Mouse (Mus musculus) R1 (cell line): ENCODE measurements at regions not wholly inside any gene's neighbourhood (a gene's known extent, or its start where the extent isn't known, plus 50 kb on each side); places are given as distances from the start of the nearest gene placed in this dataset.
A peak's percentile ranks its signal among the peaks of the same experiment; 100 is the strongest.
"Not testable (repeated sequence)": the region's sequence is repeated elsewhere in the genome, so short reads cannot be mapped to it uniquely, and the experiment has no call there.

Experiments used
- DNase-seq: peaks from one replicate; pipeline ENCODE4 v3.0.0-alpha.2; 2018; ENCODE audit warnings: low read depth, low spot score

DNA sequence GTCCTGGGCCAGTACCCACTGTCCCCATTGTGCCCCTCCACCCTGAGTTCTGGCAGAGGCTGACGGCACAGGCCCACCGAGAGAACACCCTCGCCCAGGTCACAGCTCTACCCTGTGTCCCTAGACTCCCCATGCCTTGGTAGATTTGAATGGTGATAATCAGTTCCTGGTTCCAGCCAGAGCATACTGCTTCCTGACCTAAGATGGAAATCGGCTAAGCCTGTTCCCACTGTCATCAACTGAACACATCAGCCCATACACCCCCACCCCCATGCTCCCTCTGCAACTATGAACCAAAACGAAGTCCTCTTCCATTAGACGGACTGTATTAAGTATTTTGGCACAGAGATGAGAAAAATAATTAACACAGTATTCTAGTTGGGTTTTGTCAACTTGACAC is 202.9 kb upstream of the Hs6st1 start:
- no peak for DNase-seq

DNA sequence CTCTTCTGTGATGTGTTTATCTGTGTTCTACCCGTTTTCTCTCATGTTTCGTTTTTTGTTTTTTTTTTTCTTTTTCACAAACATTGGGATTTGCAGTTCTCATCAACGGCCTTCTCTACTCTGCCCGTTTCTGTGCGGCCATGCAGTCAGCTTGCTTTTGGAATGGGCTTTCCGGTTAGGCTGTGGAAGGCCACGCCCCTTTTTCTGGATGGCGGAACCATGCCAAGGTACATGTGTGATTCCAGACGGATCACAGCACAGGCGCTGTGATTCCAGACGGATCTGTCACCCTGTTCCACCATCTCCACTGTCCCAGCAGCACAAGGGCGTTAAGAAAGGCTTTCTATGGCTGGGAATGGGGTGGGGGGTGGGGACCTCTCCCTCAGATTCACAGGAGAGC is 201.6 kb upstream of the Hs6st1 start:
- DNase-seq: peak; percentile 40

DNA sequence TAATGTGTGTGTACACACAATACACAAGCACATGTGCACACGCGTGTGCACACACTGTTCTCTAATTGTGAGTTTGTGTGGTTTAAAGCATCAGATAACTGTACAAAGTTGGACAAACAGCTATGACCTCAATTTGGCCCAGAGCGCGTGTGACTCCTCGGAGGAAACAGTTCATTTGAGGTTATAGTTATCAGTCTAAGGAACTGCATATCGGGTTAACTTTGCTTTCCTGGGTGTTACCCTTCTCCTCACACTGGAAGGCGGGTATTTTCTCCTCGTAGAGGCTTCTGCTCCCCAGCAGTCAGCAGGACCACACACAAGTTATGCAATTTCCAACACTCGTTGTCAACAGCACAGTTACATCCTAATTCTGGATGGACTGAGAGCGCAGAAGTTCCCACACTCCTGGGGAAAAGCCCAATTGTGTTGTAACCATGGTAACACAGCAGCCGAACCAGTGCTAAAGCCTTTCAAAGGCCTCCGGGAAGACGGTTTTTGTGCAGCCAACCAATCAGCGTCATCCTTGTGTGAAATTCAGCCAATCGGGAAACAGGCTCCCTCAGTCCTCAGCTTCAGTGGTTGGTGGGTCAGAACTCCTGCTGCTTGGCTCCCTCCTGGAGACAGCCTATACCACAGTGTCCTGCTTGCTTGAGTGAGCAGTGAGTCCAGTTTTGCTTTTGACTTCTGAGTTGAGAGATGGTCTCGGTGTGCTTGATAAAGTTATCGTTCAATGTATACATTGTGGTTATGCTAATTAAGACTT is 198.6 kb upstream of the Hs6st1 start:
- peak; percentile 98 for DNase-seq

DNA sequence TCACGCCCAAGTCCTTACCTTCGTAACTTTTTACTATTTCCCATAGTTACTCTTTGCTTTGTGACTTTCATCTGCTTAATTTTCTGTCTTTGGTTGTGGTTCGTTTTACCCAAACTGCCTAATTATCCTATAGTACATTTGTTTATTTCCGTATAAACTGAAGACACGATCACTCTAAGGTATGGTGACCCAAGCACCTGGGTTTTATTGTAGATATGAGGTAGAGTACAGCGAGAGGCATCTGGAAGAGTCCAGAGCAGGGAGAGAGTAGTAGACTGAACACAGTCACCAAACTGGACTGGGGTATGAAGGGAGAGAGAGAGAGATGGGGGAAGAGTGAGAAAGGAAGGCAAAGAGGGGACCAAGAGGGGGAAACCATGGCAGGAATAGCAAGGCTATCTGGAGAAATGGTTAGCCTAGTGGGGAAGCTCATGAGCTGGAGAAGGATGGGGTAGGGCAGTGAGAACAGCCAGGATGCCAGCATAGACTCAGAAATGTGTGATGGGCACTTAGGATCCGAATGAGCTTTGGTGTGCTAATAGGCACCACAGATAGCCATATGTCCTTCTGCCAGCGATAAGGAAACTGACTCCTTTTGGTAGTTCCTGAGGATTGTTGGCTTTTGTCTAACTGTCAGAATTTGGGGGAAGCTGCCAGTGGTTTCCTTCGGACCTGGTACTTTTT is 197.9 kb upstream of the Hs6st1 start:
- no peak for DNase-seq

DNA sequence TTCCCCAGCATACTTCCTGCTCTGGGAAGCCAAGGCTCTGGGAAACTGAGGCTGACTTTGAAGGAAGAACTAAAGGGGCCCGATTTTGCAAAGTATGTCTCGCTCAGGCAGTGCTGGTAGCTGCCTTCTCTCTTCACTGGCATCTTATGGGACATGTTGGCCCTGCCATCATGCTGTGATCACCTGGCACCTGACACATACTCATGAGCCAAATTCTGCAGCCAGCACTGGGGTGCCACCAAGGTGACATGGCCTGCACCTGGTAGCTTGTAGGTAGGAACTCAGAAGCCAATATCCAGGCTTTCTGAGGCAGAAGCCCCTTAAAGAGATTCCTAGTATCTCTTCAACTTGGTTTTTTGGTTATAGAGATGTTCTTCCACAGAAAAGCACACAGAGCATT is 195.2 kb upstream of the Hs6st1 start:
- no peak for DNase-seq

DNA sequence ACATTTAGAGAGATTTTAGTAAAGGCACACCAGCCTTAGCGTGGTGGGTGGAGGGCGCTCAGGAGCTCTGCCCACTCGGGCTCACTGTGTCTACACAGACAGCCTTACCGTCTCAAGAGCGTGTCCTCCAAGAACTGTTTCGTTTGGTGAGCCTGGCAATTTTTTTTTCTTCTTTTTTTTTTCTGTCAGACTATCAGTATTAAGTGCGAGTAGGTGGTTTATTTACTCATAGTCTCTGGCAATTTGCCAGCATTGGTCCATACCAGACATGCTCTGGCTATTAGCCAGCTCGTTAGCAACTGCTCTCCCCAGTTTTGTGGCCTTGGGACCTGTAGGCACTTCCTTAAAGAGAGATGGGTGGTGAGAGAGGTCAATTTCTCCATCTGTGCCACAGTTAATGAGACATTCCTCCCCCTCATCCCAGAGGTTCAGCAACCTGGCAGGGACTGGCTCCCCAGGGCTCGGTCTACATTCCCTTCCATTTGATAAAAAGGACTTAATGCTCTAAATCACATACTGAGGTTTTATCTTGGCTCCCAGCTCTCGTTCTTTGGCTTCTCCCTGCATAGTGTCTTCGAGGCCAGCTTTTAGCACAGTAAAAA is 192.9 kb upstream of the Hs6st1 start:
- no peak for DNase-seq

DNA sequence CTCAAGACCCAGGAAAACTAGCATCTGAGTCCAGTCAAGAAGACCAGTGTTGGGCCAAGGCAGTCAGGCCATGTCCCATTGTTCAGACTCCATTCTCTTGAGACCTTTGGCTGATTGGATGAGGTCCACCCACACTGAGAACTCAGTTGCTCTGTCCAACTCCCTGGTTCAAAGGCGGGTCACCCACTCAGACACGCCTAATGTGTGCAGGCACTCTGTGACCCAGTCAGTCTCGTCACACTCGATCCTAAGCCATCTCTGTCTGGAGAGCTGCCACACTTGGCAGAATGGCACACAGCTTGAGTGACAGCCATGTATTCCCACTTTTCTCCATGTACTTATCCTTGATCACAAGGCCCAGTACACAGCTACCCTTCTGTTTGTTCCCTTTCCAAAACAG is 189.8 kb upstream of the Hs6st1 start:
- peak; percentile 27 for DNase-seq

DNA sequence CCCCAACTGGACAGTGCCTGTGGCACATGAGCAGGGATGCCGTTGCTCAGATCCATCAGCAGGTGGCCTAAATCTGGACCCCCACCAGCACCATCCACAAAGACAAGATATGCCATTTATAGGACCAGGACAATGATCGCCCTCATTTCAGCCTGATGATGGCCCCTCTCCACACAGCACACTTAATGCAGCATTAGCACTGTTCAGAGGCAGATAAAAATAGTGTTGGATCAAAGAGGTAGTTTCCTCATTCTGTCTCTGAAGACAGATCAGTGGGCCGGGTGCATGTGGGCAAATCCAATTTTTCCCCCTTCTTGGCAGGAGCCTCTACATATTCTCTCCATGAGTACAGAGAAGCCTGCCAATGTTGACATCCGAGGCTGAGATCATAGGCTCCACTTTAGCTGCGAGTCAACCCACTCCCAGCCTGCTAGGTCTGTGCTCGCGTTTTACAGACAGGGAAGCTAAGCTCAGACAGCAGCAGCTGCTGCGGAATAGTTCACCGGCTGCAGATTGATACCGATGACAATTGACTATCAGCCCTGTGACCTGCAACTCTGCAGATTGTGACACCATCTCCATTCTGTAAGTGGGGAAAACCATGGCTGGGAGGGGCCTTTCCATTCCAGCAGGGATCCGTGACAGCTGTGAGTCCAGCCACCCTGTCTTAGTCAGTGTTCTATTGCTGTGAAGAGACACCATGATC is 188.7 kb upstream of the Hs6st1 start:
- DNase-seq: no peak

DNA sequence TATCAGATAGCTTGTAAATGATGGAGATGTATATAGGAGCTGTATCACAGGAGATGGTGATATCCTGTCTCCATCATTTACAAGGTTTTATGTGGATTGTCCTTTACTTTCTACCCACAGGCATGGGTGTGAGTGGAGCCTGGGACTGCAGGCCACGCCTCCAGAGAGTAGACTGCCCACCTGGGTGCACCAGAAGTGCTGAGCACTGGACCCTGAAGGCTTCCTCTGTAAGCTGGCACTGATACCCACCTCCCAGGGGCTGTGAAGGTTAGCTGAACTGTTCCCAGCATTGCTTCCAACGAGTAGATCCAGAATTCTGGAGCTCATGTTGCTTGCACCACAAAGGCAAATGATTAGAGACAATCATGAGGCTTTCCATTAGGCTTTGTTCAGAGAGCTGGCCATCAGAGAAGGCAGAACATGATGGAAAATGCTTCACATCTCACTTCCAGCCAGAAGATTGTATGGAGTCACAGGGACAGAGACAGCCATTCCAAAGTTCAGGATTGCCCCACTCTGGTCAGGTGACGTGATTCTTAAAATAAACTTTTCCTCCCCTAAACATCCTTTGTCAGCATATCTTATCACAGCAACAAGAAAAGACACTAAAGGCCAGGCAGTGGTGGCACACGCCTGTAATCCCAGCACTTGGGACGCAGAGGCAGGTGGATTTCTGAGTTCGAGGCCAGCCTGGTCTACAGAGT is 187.5 kb upstream of the Hs6st1 start:
- no peak for DNase-seq

DNA sequence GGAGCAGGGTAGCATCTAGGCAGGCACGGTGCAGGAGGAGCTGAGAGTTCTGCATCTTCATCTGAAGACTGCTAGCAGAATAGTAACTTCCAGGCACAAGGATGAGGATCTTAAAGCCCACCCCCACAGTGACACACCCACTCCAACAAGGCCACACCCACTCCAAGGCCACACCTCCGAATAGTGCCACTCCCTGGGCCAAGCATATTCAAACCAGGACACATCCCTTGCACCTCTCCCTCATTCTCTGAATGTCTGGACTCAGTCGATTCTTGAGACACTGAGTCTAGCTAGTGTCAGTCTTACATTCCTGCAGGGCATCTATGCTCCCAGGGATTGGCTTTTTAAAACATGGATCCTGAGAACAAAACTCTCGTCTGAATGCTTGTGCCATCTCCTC is 186.7 kb upstream of the Hs6st1 start:
- peak; percentile 88 for DNase-seq

DNA sequence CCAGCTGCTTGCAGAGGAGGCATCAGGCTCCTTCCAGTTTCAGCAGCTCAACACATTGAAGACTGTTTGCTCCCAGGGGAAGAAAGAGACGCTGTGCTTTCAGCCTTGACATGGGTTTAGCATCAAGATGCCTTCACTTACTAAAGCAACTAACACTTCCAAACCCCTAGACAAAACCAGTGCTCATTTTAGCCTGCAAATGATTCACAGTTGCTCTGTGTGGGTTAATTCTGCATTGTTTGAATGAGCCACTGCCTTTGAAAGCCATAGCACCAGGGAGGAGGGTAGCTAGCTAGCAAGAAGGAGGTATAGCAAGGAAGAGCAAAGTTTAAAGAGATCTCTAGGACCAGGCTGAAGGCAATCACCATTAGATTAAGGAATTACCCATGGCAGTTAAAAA is 186.1 kb upstream of the Hs6st1 start:
- DNase-seq: no peak

DNA sequence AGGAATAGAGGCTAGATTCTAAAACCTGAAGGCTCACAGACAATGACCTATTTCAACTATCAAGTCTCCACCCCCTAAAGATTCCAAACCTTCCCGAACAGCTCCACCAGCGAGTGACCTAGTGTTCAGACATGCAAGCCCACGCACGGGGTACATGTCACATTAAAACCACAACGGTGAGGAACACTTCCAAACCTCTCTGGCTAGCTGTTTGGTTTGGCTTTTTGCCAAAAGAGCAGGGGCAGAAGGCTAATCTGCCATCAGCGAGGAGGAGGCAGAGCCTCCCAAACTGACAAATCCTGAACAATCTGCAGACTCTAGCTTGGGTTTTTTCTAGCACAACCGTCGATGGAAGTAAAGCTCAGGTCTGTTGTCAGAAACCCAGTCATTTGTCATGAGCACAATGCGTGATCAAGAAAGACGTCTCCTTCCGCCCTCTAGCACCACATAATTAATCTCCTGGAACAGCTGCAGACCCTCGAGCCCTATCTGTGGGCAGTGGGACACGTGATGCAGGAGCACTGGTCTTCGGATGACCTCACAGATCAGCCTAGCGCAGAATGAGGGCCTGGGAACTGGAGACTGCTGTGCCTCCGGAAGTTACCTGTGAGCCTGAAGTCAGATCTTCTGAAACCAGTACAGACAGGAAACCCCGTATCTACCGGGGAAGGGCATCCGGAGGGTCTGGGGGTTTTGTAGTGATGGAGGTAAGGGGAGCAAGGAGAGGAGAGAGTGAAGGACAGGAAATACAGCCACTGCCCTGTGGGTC is 178.3 kb upstream of the Hs6st1 start:
- no peak for DNase-seq

DNA sequence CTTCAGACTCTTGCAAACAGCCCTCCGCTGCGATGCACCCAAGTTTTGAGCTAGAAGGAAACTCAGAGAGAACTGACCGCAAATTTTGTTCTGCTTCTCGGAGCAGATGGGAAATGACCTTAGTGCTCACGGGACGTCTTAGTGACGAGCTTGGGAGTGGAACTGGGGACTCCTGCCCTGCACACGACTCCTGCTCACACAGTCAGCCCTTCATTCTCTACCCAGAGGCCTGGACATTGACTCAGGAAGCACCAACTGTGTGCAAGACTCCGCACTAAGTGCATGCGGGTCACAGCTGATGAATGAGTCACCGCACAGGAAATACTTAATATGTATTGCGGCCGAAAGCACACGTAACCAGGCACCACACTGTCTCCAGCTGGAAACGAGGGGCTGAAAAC is 177.7 kb upstream of the Hs6st1 start:
- DNase-seq: no peak

DNA sequence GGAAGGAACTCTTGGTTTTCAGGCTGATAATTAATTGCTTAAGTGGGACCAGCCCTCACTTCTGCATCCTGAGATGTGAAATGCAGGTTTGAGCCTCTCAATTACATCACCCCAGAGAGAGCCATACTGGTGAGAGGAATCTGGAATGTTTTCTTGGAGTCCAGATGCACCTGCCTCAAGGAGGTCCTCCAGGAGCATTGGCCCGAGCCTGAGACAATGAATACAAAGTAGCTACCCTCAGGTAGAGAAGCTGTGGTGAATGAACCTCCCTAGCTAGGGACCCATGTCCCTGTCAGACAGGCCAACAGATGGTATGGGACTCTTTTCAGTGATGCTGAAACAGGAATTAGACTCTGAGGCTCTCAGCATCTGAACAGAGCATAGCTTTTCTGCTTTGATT is 168.7 kb upstream of the Hs6st1 start:
- no peak for DNase-seq

DNA sequence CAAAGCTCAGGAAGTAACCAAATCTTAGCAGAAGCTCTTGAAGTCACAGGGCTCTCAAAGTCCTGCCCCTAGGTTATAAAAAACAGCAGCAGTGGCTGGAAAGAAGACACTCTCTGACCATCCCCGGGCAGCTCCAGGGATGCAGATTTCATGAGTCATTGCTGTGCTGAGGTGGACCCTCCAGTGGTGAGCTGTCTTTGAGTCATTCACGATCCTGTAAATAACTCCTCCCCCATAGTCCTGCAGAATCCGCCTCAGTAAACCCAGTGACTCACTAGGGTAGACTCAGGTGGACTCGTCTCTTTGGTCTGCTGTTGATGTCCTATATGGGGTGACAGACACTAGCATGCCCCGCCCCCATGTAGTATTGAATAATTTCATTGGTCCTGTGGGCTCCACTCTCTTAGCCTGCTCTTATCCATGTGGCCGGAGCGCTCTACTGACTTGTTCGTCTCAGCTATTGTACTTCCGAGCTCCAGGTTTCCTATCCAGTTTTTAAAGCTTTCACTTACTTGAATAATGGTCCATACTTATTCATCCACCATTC is 164.1 kb upstream of the Hs6st1 start:
- no peak for DNase-seq

DNA sequence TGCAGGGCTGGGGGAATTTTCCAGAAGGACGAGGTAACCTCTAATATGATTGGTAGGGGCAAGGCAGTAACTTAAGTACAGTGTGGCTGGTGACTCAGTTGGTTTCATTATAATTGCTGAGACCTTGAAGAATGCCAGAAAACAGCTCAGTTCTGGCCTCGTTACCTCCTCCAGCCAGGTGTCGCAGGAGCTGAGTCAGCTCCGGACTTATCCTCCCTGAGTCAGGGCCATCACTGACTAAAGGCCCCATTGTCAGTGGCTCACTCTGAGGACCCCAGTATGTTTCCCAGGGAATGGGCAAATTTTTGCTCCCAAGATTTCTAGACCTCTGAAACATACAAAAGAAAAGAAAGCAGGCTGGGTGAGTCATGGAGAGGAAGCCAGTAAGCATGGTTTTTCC is 154.6 kb upstream of the Hs6st1 start:
- no peak for DNase-seq

DNA sequence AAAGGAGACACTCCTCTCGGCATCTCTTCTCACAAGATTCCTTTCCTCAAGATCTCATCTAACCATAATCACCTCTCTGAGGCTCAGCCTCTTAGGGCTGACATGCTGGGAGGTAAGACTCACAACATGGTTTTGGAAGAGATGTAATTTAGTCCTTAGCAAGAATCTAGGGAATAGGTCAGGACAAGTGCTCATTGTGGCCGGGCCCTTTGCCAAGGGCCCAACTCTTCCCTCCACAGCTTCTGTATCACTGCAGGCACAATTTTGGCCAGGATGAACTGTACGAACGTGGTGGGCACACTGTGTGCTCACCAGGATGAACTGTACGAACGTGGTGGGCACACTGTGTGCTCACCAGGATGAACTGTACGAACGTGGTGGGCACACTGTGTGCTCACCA is 154.0 kb upstream of the Hs6st1 start:
- not testable (repeated sequence) for DNase-seq

DNA sequence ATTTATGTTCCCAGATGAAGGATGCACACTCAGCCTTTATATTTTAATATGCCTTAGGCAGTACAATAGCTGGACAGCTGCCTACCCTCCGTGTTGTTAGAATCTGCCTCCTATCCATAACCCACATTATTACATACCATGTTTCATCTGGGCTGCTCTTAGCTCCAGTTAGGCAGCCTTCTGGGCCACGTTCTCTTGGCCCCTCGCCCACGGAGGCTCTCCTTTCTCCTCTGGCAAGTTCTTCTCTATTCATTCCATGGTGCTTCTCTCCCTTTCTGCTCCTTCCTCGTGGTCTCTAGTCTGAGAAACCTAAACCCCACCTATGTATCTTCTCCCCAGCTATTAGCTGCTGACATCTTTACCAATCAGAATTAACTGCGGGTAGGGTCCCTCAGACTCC is 152.7 kb upstream of the Hs6st1 start:
- DNase-seq: no peak

DNA sequence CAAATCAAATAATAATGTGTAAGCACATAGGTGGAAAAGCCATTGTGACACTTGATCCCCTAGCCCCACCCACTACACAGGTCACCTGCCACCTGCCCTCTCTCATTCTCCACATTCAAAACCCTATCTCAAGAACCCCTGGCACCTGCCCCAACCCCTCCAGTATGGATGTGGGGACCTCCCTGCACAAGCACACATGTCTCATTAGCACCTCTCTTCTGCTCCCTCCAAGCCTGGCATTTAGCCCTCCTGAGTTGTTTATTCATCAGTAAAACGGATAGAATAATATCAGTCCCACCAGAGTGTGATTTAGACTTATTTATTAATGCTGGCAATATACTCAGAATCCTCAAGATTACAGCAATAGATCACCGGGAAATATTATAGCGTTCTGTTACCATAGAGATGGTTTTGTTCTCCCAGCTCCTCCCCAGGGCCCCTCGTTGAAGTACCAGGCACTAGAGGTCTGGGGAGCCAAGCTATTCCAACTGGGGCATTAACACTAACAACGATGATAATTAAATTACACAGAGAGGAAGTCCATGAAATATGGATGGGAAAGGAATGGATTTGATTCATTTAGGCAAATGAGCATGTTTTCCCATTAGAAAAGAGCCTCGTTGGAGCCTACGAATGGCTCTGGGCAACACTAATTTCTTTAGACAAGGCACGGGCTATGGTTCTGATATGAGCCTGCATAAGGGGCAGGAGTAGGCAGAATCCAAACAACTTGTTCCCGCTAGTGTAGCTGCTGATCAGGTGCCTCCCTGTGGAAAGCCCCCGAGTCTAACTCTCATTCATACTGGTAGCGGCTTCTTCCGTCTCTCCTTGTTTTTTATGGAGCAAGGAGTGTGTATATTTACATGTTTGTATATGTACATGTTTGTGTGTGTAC is 148.1 kb upstream of the Hs6st1 start:
- no peak for DNase-seq

DNA sequence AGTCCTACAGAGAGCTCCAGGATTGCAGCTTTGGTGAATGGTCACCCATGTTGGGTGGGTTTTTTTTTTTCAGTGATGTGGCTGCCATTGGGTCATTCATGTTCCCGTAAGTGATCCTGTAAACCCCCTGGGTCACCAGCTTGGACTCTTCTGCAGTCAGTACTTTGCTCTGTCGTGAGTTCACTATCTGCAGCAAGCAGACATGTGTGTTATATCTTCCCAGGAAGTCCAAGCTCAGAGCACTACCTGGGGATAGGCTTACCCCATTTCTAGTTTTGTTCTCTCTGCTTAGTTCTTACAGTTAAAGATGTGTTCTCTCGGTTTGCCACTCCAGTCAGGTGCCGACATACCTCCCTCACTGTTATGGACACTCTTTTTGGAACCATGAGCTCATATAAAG is 143.4 kb upstream of the Hs6st1 start:
- DNase-seq: no peak
